Mouse (Mus musculus) neural tube, embryonic 11.5 days (tissue): ENCODE data around the gene Htra3. TPM values are rescaled to one million over a fixed set of nuclear protein-coding genes. Genes with fewer than 3 reads are reported as not detected.

Experiments used
- ATAC-seq: fragments of 200-750 bp; cut with Nextera tagmentation; 2 replicates; pipeline ENCODE4 v1.8.0; 2017; ENCODE audit warnings: moderate number of reproducible peaks, mild to moderate bottlenecking, moderate TSS enrichment, moderate library complexity; ENCODE audit not compliant: insufficient read depth, low FRiP score, low TSS enrichment
- DNase-seq: peaks from one replicate; pipeline ENCODE4 v3.0.0-alpha.2; 2015; ENCODE audit warnings: low spot score
- H3K27ac ChIP-seq: fragments of 300-500 bp; sonication (generic); 2 replicates; pipeline ENCODE4 v1.5.1; 2014; ENCODE audit warnings: low read depth, mild to moderate bottlenecking, low read length
- H3K27me3 ChIP-seq: fragments of 300-500 bp; sonication (generic); 2 replicates; pipeline ENCODE4 v1.6.1; 2014; ENCODE audit warnings: mild to moderate bottlenecking, low read length, mixed read lengths; ENCODE audit not compliant: control insufficient read depth, insufficient read depth
- H3K36me3 ChIP-seq: fragments of 300-500 bp; sonication (generic); 2 replicates; pipeline ENCODE4 v1.6.1; 2014; ENCODE audit warnings: mild to moderate bottlenecking, low read length, moderate library complexity, mixed read lengths; ENCODE audit not compliant: control insufficient read depth, insufficient read depth
- H3K4me1 ChIP-seq: fragments of 300-500 bp; sonication (generic); 2 replicates; pipeline ENCODE4 v1.6.1; 2014; ENCODE audit warnings: low read length, mixed read lengths; ENCODE audit not compliant: control insufficient read depth, insufficient read depth
- H3K4me2 ChIP-seq: fragments of 300-500 bp; sonication (generic); 2 replicates; pipeline ENCODE4 v1.6.1; 2014; ENCODE audit warnings: low read depth, mild to moderate bottlenecking, moderate library complexity
- H3K4me3 ChIP-seq: fragments of 300-500 bp; sonication (generic); 2 replicates; pipeline ENCODE4 v1.5.1; 2014; ENCODE audit warnings: low read depth, low read length
- H3K9ac ChIP-seq: fragments of 300-500 bp; sonication (generic); 2 replicates; pipeline ENCODE4 v1.6.1; 2014; ENCODE audit warnings: mild to moderate bottlenecking, low read length
- H3K9me3 ChIP-seq: fragments of 300-500 bp; sonication (generic); 2 replicates; pipeline ENCODE4 v1.6.1; 2016; ENCODE audit warnings: low read length; ENCODE audit not compliant: control insufficient read depth
- WGBS: fragments of 180-500 bp; shearing (Covaris S2); extraction: QIAGEN DNeasy Blood & Tissue Kit; methylation state at CpG from one replicate; pipeline ENCODE4 v1.1.7; 2014; 5-methylcytosine and 5-hydroxymethylcytosine counted together
- polyA plus RNA-seq: library from polyadenylated mRNA; unstranded; fragments of >200 nt; fragmentation: Nextera tagmentation; extraction: Ambion mirVana; gene quantifications from 2 replicates; pipeline ENCODE4 v1.2.1, GENCODE M21; 2014

Gene Htra3
- polyA plus RNA-seq, 1 experiment from 2014 or later = 7.5 TPM

DNA sequence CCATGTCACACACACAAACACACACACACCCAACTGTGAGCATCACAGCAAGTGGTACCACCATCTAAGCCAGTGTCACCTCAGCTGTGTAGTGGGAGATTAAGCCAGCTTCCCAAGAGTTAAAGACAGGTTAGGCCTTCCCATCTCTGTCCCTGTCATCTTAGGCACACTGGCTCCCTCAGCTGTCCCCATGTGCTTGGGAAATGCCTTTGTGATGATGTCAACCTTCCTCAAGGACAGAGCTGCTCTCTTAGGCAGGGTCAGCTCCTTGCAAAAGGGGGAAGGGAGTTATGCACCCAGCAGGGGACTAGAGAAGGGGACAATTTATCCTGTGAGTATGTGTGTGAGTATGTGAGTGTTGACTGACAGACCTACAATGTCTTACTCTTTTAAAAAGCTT is 9.8 kb upstream of the Htra3 start:
- Histone ChIP-seq H3K4me1 (no peaks in the 10 kb centered on the region), H3K9me3 (no peaks in the 10 kb centered on the region), H3K27me3 (no peaks in the 10 kb centered on the region), H3K27ac (no peak overlapping the region), H3K36me3 (no peaks in the 10 kb centered on the region), H3K4me2 (no peak overlapping the region), H3K9ac (no peak overlapping the region), H3K4me3 (no peak overlapping the region)
- no peak for ATAC-seq
- no peak for DNase-seq

GRCm38 (mm10) chr5:35688851-35689250 is 9.3 kb upstream of the Htra3 start:
- Histone ChIP-seq H3K27me3 (no peaks in the 10 kb centered on the region), H3K36me3 (no peaks in the 10 kb centered on the region), H3K27ac (no peak overlapping the region), H3K9me3 (no peaks in the 10 kb centered on the region), H3K4me2 (no peak overlapping the region), H3K9ac (no peak overlapping the region), H3K4me1 (no peaks in the 10 kb centered on the region), H3K4me3 (no peak overlapping the region)
- no peak for ATAC-seq
- 91% methylated on average over 2 of the region's 2 CpGs for WGBS
- DNase-seq = no peak

DNA sequence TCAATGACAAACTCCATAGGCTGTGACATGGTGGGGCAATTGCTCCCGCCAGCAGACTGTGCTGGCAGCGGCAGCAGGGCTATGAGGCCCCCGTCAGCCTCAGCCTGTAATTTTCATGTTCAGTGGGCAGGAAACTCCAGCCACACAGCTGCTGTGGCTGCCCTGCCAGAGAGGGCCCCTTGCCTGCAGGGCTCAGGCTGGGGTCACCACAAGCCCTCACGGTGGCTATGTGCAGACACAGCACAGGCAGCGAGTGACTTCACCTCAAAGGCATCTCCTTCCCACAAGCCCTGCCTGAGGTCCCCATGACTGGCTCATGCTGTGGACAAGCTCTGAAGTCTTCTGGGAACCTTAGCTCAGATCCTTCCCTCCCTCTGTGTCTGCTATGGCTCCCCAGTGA is 7.5 kb upstream of the Htra3 start:
- DNase-seq (no peak), ATAC-seq (no peak)
- Histone ChIP-seq H3K9ac (no peak overlapping the region), H3K9me3 (no peaks in the 10 kb centered on the region), H3K36me3 (no peaks in the 10 kb centered on the region), H3K27ac (no peak overlapping the region), H3K4me2 (no peak overlapping the region), H3K27me3 (no peaks in the 10 kb centered on the region), H3K4me1 (no peaks in the 10 kb centered on the region), H3K4me3 (no peak overlapping the region)
- WGBS = 51% methylated on average over 5 of the region's 5 CpGs

DNA sequence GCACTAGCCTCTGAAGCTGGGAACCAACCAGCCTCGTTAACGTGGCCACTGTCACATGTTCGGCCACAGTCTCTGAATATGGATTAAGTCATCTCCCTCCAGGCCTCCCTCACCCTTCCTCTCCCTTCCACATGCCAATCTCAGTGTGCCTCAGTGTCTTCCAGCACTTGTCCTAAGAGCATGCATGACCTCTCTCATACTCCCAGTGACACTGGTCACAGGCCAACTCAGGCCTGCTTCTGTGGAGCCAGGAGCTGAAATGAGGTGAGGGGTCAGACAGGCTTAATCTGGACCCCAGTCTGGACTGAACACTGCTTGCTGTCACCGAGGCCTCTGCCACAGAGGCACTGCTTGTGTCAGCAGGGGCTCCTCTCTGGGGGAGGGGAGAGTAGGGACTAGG is 6.8 kb upstream of the Htra3 start:
- WGBS = 76% methylated on average over 4 of the region's 4 CpGs
- Histone ChIP-seq H3K9me3 (no peaks in the 10 kb centered on the region), H3K9ac (no peak overlapping the region), H3K4me3 (no peak overlapping the region), H3K4me1 (no peaks in the 10 kb centered on the region), H3K4me2 (no peak overlapping the region), H3K36me3 (no peaks in the 10 kb centered on the region), H3K27me3 (no peaks in the 10 kb centered on the region), H3K27ac (no peak overlapping the region)
- no peak for ATAC-seq
- DNase-seq = no peak

DNA sequence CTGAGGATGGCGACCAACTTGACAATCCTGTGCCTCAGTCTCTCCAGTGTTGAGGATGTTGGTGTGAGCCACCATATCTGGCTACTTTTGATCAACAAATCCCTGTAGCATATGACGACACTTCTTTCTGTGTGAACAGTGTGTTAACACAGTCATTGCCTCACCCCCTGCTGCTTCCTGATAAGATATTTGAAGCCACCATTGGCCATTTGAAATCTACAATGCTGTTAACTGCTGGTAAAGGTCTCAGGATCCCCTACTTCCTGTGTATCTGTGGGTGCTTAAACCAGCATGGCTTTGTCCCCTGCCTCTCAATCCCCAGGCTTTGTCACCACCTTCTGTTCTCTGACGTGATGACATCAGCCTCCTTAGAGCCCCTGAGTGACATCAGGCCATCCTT is 5.5 kb upstream of the Htra3 start:
- ATAC-seq = no peak
- no peaks in the 10 kb centered on the region for H3K4me1 ChIP-seq
- H3K27ac ChIP-seq = no peak overlapping the region
- no peaks in the 10 kb centered on the region for H3K36me3 ChIP-seq
- no peak for DNase-seq
- H3K4me3 ChIP-seq = no peak overlapping the region
- H3K27me3 ChIP-seq = peaks cover 3% of the 10 kb centered on the region; the same call in 1 of the 2 replicates
- H3K9me3 ChIP-seq = no peaks in the 10 kb centered on the region
- no peak overlapping the region for H3K9ac ChIP-seq
- 63% methylated on average over 3 of the region's 3 CpGs for WGBS
- H3K4me2 ChIP-seq = no peak overlapping the region

- peaks cover 27% of the 10 kb centered on the region for H3K27me3 ChIP-seq
Observed at GRCm38 (mm10) chr5:35680958-35681357, 1.4 kb upstream of the Htra3 start.

GRCm38 (mm10) chr5:35676964-35677363 is 2.6 kb downstream of the Htra3 start:
- no peak overlapping the region for H3K4me3 ChIP-seq
- DNase-seq (no peak), ATAC-seq (no peak)
- H3K36me3 ChIP-seq = no peaks in the 10 kb centered on the region
- no peak overlapping the region for H3K27ac ChIP-seq
- 81% methylated on average over 7 of the region's 7 CpGs for WGBS
- peaks cover 27% of the 10 kb centered on the region for H3K27me3 ChIP-seq
- H3K9ac ChIP-seq = no peak overlapping the region
- H3K4me1 ChIP-seq = 0 out of 2 replicates have a peak, but pooled peaks cover 5% of the 10 kb centered on the region
- no peak overlapping the region for H3K4me2 ChIP-seq
- H3K9me3 ChIP-seq = no peaks in the 10 kb centered on the region

More at GRCm38 (mm10) chr5:35680958-35681357, 1.4 kb upstream of the Htra3 start:
- DNase-seq (no peak), ATAC-seq (no peak)
- Histone ChIP-seq H3K36me3 (no peaks in the 10 kb centered on the region), H3K9me3 (no peaks in the 10 kb centered on the region), H3K4me2 (no peak overlapping the region), H3K27ac (no peak overlapping the region), H3K4me3 (no peak overlapping the region), H3K9ac (no peak overlapping the region), H3K4me1 (0 out of 2 replicates have a peak, but pooled peaks cover 3% of the 10 kb centered on the region)
- WGBS = 65% methylated on average over 2 of the region's 2 CpGs

GRCm38 (mm10) chr5:35674081-35674555 is 5.5 kb downstream of the Htra3 start:
- Histone ChIP-seq H3K36me3 (no peaks in the 10 kb centered on the region), H3K9me3 (no peaks in the 10 kb centered on the region), H3K4me1 (0 out of 2 replicates have a peak, but pooled peaks cover 5% of the 10 kb centered on the region), H3K27me3 (peaks cover 17% of the 10 kb centered on the region), H3K27ac (0 out of 2 replicates have a peak overlapping the region, but pooled peaks have one; percentile 34), H3K9ac (no peak overlapping the region), H3K4me2 (no peak overlapping the region), H3K4me3 (no peak overlapping the region)
- DNase-seq = no peak
- WGBS = 74% methylated on average over 4 of the region's 4 CpGs
- ATAC-seq = no peak

DNA sequence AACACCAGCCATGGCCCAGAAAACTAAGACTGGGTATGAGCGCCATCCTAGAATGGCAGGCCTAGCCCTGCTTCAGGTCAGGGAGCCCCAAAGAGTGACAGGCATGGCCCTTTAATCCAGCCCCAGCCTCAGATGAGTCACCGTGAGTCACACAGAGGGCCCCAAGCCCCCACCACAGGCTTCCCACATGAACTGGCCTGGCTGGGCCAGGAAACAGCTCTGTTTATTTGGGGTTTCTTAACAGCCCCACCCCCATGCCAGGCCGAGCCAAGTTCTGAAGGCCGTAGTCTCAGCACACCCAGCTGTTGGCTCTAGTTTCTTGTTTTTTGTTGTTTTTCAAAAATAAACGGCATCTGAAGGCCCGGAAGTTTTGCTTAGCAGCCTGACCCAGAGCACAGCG is 6.5 kb downstream of the Htra3 start:
- Histone ChIP-seq H3K9me3 (no peaks in the 10 kb centered on the region), H3K27me3 (peaks cover 7% of the 10 kb centered on the region), H3K4me3 (no peak overlapping the region), H3K27ac (no peak overlapping the region), H3K9ac (no peak overlapping the region), H3K4me2 (no peak overlapping the region), H3K4me1 (0 out of 2 replicates have a peak, but pooled peaks cover 2% of the 10 kb centered on the region), H3K36me3 (no peaks in the 10 kb centered on the region)
- ATAC-seq (no peak), DNase-seq (no peak)
- 67% methylated on average over 7 of the region's 7 CpGs for WGBS
